Mouse (Mus musculus): ENCODE results near the gene Desi1. TPM values are rescaled to one million over a fixed set of nuclear protein-coding genes. Genes with fewer than 3 reads are reported as not detected.

Gene Desi1
- polyA plus RNA-seq, 1 experiment from 2014 or later: 26.9 TPM

DNA sequence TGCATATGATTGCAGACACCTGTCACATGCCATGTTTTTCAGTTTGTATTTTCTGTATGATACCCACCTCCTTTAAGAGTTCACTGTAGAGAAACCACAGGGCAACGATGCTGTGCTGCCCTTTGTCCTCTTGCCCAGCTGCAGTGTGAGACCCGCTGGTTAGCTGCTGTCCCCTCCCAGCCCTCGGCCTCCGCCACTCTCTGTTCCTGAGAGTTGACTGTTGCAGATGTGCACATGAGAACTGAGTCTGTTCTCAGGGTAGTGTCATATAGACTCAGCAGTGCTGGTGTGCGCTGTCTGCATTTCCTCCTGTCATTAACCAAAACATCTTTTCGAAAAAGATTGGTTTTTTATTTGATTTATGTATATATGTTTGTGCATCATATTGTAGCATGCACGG, 1.3 kb downstream of the Desi1 start:
- no peak overlapping the region for H3K9ac ChIP-seq (replicated peaks; ENCODE audit: low read length)
- ATAC-seq (replicated peaks; ENCODE audit: insufficient number of reproducible peaks, low FRiP score, low TSS enrichment, low read depth) (no peak), DNase-seq (ENCODE audit: low spot score) (no peak)
- H3K4me2 ChIP-seq (ENCODE audit: low read depth, low read length): no peak overlapping the region
- H3K27ac ChIP-seq (replicated peaks; ENCODE audit: low read depth, low read length): no peak overlapping the region
- H3K4me3 ChIP-seq (ENCODE audit: low read depth, low read length): no peak overlapping the region
- H3K4me1 ChIP-seq (ENCODE audit: control insufficient read depth, insufficient read depth, low read length): no peaks in the 10 kb centered on the region
- WGBS: 85% methylated on average over 7 of the region's 7 CpGs
- H3K27me3 ChIP-seq (ENCODE audit: control insufficient read depth, insufficient read depth, low read length): no peaks in the 10 kb centered on the region
- no peaks in the 10 kb centered on the region for H3K9me3 ChIP-seq (replicated peaks; ENCODE audit: control insufficient read depth, low read length)
- peaks cover 3% of the 10 kb centered on the region for H3K36me3 ChIP-seq (replicated peaks; ENCODE audit: control insufficient read depth, insufficient read depth, low read depth, low read length)

DNA sequence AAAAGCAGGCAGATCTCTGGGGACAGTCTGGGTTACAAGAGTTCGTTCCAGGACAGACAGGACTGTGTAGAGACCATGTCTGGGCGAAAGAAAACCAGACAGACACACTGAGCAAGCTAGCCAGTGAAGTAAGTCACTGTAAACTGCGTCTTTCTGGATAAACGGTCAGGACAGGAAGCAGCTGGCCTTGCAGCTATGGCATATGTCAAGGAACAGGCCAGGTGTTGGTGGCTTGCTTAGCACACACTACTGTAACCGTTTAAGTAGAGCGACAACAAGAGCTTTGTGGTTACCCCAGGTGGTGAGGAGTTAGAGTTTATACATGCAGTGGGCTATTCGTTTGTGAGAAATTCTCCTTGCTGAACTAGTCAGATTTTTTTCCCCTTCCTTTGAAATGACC, 5.9 kb downstream of the Desi1 start:
- Histone ChIP-seq H3K9me3 (replicated peaks; ENCODE audit: control insufficient read depth, low read length) (no peaks in the 10 kb centered on the region), H3K4me2 (ENCODE audit: low read depth, low read length) (no peak overlapping the region), H3K4me1 (ENCODE audit: control insufficient read depth, insufficient read depth, low read length) (no peaks in the 10 kb centered on the region), H3K27ac (replicated peaks; ENCODE audit: low read depth, low read length) (no peak overlapping the region), H3K36me3 (replicated peaks; ENCODE audit: control insufficient read depth, insufficient read depth, low read depth, low read length) (peaks cover 6% of the 10 kb centered on the region), H3K27me3 (ENCODE audit: control insufficient read depth, insufficient read depth, low read length) (no peaks in the 10 kb centered on the region), H3K4me3 (ENCODE audit: low read depth, low read length) (no peak overlapping the region), H3K9ac (replicated peaks; ENCODE audit: low read length) (no peak overlapping the region)
- DNase-seq (ENCODE audit: low spot score): no peak
- no peak for ATAC-seq (replicated peaks; ENCODE audit: insufficient number of reproducible peaks, low FRiP score, low TSS enrichment, low read depth)
- 90% methylated on average over 7 of the region's 7 CpGs for WGBS

GRCm38 (mm10) chr15:82027276-82027675, 6.4 kb downstream of the Desi1 start:
- ATAC-seq (replicated peaks; ENCODE audit: insufficient number of reproducible peaks, low FRiP score, low TSS enrichment, low read depth) (no peak), DNase-seq (ENCODE audit: low spot score) (no peak)
- H3K4me3 ChIP-seq (ENCODE audit: low read depth, low read length): no peak overlapping the region
- 94% methylated on average over 7 of the region's 7 CpGs for WGBS
- H3K9me3 ChIP-seq (replicated peaks; ENCODE audit: control insufficient read depth, low read length): no peaks in the 10 kb centered on the region
- H3K4me1 ChIP-seq (ENCODE audit: control insufficient read depth, insufficient read depth, low read length): no peaks in the 10 kb centered on the region
- no peak overlapping the region for H3K27ac ChIP-seq (replicated peaks; ENCODE audit: low read depth, low read length)
- no peak overlapping the region for H3K4me2 ChIP-seq (ENCODE audit: low read depth, low read length)
- H3K9ac ChIP-seq (replicated peaks; ENCODE audit: low read length): no peak overlapping the region
- peaks cover 6% of the 10 kb centered on the region for H3K36me3 ChIP-seq (replicated peaks; ENCODE audit: control insufficient read depth, insufficient read depth, low read depth, low read length)
- no peaks in the 10 kb centered on the region for H3K27me3 ChIP-seq (ENCODE audit: control insufficient read depth, insufficient read depth, low read length)

DNA sequence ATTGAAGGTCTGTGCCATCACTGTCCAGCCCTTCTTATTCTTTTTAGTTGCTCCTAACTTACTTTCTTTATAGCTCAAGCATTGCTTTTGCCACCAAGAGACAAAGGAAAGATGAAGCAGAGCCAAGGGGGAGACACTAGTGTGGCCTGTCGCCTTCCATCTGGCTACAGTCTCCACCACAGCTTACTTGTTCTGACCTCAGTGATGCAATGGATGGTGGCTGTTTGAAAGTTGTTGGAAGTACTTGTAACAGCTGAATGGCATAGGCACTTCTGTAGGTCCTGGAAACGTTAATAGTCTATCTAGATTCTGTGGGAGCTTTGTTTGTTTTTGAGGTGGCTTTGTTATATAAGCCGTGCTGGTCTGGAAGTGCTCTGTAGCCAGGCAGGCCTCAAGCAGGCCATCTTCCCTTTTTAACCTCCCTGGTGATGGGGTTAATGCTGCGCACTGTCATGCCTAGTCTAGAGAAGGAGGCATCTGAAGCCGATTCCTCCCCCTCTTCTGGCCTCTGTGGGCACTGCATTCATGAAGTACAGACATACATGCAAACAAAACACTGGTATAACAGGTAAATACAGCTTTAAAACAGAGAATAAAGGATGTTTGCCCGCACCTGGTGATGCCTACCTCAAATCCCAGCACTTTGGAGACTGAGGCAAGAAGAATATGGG, 9.6 kb downstream of the Desi1 start:
- WGBS: 89% methylated on average over 6 of the region's 6 CpGs
- DNase-seq (ENCODE audit: low spot score) (no peak), ATAC-seq (replicated peaks; ENCODE audit: insufficient number of reproducible peaks, low FRiP score, low TSS enrichment, low read depth) (no peak)
- Histone ChIP-seq H3K27me3 (ENCODE audit: control insufficient read depth, insufficient read depth, low read length) (no peaks in the 10 kb centered on the region), H3K4me2 (ENCODE audit: low read depth, low read length) (no peak overlapping the region), H3K4me1 (ENCODE audit: control insufficient read depth, insufficient read depth, low read length) (no peaks in the 10 kb centered on the region), H3K9ac (replicated peaks; ENCODE audit: low read length) (no peak overlapping the region), H3K27ac (replicated peaks; ENCODE audit: low read depth, low read length) (no peak overlapping the region), H3K4me3 (ENCODE audit: low read depth, low read length) (no peak overlapping the region), H3K36me3 (replicated peaks; ENCODE audit: control insufficient read depth, insufficient read depth, low read depth, low read length) (peaks cover 6% of the 10 kb centered on the region), H3K9me3 (replicated peaks; ENCODE audit: control insufficient read depth, low read length) (no peaks in the 10 kb centered on the region)

- no peak for ATAC-seq (replicated peaks; ENCODE audit: insufficient number of reproducible peaks, low FRiP score, low TSS enrichment, low read depth)
Observed at GRCm38 (mm10) chr15:82022535-82023088, 11.1 kb downstream of the Desi1 start.

GRCm38 (mm10) chr15:82019288-82019687, 14.4 kb downstream of the Desi1 start:
- ATAC-seq (replicated peaks; ENCODE audit: insufficient number of reproducible peaks, low FRiP score, low TSS enrichment, low read depth) (no peak), DNase-seq (ENCODE audit: low spot score) (no peak)
- Histone ChIP-seq H3K4me1 (ENCODE audit: control insufficient read depth, insufficient read depth, low read length) (no peaks in the 10 kb centered on the region; the same call in 1 of the 2 replicates), H3K4me3 (ENCODE audit: low read depth, low read length) (no peak overlapping the region), H3K4me2 (ENCODE audit: low read depth, low read length) (no peak overlapping the region), H3K27me3 (ENCODE audit: control insufficient read depth, insufficient read depth, low read length) (no peaks in the 10 kb centered on the region), H3K27ac (replicated peaks; ENCODE audit: low read depth, low read length) (no peak overlapping the region), H3K9ac (replicated peaks; ENCODE audit: low read length) (no peak overlapping the region), H3K9me3 (replicated peaks; ENCODE audit: control insufficient read depth, low read length) (no peaks in the 10 kb centered on the region), H3K36me3 (replicated peaks; ENCODE audit: control insufficient read depth, insufficient read depth, low read depth, low read length) (no peaks in the 10 kb centered on the region; the same call in none of the 2 replicates)
- WGBS: 86% methylated on average over 3 of the region's 3 CpGs

More at GRCm38 (mm10) chr15:82022535-82023088, 11.1 kb downstream of the Desi1 start:
- Histone ChIP-seq H3K27me3 (ENCODE audit: control insufficient read depth, insufficient read depth, low read length) (no peaks in the 10 kb centered on the region), H3K4me3 (ENCODE audit: low read depth, low read length) (no peak overlapping the region), H3K27ac (replicated peaks; ENCODE audit: low read depth, low read length) (no peak overlapping the region), H3K4me1 (ENCODE audit: control insufficient read depth, insufficient read depth, low read length) (no peaks in the 10 kb centered on the region), H3K9me3 (replicated peaks; ENCODE audit: control insufficient read depth, low read length) (no peaks in the 10 kb centered on the region), H3K36me3 (replicated peaks; ENCODE audit: control insufficient read depth, insufficient read depth, low read depth, low read length) (peaks cover 6% of the 10 kb centered on the region), H3K4me2 (ENCODE audit: low read depth, low read length) (no peak overlapping the region), H3K9ac (replicated peaks; ENCODE audit: low read length) (no peak overlapping the region)
- DNase-seq (ENCODE audit: low spot score): no peak
- WGBS: 92% methylated on average over 13 of the region's 13 CpGs

DNA sequence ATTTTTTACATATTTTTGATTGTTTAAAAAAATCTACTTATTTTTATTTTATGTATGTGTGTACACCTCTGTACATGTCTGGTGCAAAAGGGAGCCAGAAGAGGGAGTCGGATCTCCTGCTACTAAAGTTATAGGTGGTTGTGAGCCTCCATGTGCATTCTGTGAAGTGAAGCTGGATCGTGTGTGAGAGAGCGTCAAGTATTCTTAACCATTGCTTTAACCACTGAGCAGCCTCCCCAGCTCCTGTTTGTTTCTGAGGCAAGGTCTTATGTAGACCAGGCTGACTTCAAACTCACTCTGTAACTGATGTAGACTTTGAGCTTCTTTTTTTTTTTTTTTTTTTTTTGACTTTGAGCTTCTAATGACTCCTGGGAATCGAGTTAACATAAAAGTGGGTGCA, 16.2 kb downstream of the Desi1 start:
- DNase-seq (ENCODE audit: low spot score) (no peak), ATAC-seq (replicated peaks; ENCODE audit: insufficient number of reproducible peaks, low FRiP score, low TSS enrichment, low read depth) (no peak)
- Histone ChIP-seq H3K27ac (replicated peaks; ENCODE audit: low read depth, low read length) (no peak overlapping the region), H3K4me1 (ENCODE audit: control insufficient read depth, insufficient read depth, low read length) (no peaks in the 10 kb centered on the region; the same call in 1 of the 2 replicates), H3K27me3 (ENCODE audit: control insufficient read depth, insufficient read depth, low read length) (no peaks in the 10 kb centered on the region), H3K4me2 (ENCODE audit: low read depth, low read length) (no peak overlapping the region), H3K9ac (replicated peaks; ENCODE audit: low read length) (no peak overlapping the region), H3K4me3 (ENCODE audit: low read depth, low read length) (no peak overlapping the region), H3K9me3 (replicated peaks; ENCODE audit: control insufficient read depth, low read length) (no peaks in the 10 kb centered on the region), H3K36me3 (replicated peaks; ENCODE audit: control insufficient read depth, insufficient read depth, low read depth, low read length) (no peaks in the 10 kb centered on the region; the same call in none of the 2 replicates)
- whole genome bisulfite sequencing: 73% methylated on average over 4 of the region's 4 CpGs

- H3K27ac ChIP-seq (replicated peaks; ENCODE audit: low read depth, low read length): 0 out of 2 replicates have a peak overlapping the region, but pooled peaks have one; percentile 9
- H3K36me3 ChIP-seq (replicated peaks; ENCODE audit: control insufficient read depth, insufficient read depth, low read depth, low read length): no peaks in the 10 kb centered on the region; the same call in 1 of the 2 replicates
- H3K9me3 ChIP-seq (replicated peaks; ENCODE audit: control insufficient read depth, low read length): no peaks in the 10 kb centered on the region
- H3K4me3 ChIP-seq (ENCODE audit: low read depth, low read length): peak overlapping the region; percentile 90
- peak overlapping the region; percentile 72 for H3K4me2 ChIP-seq (ENCODE audit: low read depth, low read length)
- no peaks in the 10 kb centered on the region for H3K27me3 ChIP-seq (ENCODE audit: control insufficient read depth, insufficient read depth, low read length)
- no peaks in the 10 kb centered on the region; the same call in 1 of the 2 replicates for H3K4me1 ChIP-seq (ENCODE audit: control insufficient read depth, insufficient read depth, low read length)
- no peak for ATAC-seq (replicated peaks; ENCODE audit: insufficient number of reproducible peaks, low FRiP score, low TSS enrichment, low read depth)
- 29% methylated on average over 6 of the region's 6 CpGs for WGBS
- peak overlapping the region; percentile 72 for H3K9ac ChIP-seq (replicated peaks; ENCODE audit: low read length)
- DNase-seq (ENCODE audit: low spot score): no peak
Observed at GRCm38 (mm10) chr15:82016830-82017229, 16.8 kb downstream of the Desi1 start.

Data from embryonic facial prominence, embryonic 11.5 days (tissue).